In genomic region chr2:27075485-27075884, GRCm38 (mm10) we compare ENCODE assay signal across 8 mouse cellular contexts. TPM values are rescaled to one million over a fixed set of nuclear protein-coding genes. Genes with fewer than 3 reads are reported as not detected.
DNase-seq lines count a peak whose midpoint lies in the region; ATAC-seq lines count a peak whose summit lies in the region.

No protein-coding gene starts in this region.

- DNase-seq in heart, adult 11 months, result peak; percentile 94
- peak; percentile 44 for DNase-seq in thymus, postnatal 14 days
- DNase-seq in thymus, postnatal 10 days (ENCODE audit: low spot score in 2 of 2), result no peak
- DNase-seq in cerebellum, postnatal 14 days, result peak; percentile 67 to 74
- peak; percentile 71 for DNase-seq in kidney, postnatal 14 days
- DNase-seq in frontal cortex, postnatal 25 days (ENCODE audit: low spot score in 2 of 2), result no peak

- H3K9ac ChIP-seq in heart, embryonic 11.5 days (ENCODE audit: low read depth, low read length), result no peak overlapping the region

- H3K27ac ChIP-seq in heart, embryonic 11.5 days (ENCODE audit: low read depth, low read length), result no peak overlapping the region

- no peaks in the 10 kb centered on the region for H3K27me3 ChIP-seq in heart, embryonic 11.5 days (ENCODE audit: control insufficient read depth, insufficient read depth, low read length)

- peaks cover 40% of the 10 kb centered on the region for H3K4me1 ChIP-seq in heart, embryonic 11.5 days (ENCODE audit: control insufficient read depth, insufficient read depth, low read length)

- no peak overlapping the region for H3K4me2 ChIP-seq in heart, embryonic 11.5 days

- WGBS in heart, embryonic 11.5 days (ENCODE audit: insufficient replicate concordance), result 53% methylated on average over 3 of the region's 3 CpGs

- no peaks in the 10 kb centered on the region for H3K9me3 ChIP-seq in heart, embryonic 11.5 days (replicated peaks; ENCODE audit: control insufficient read depth, low read length)

- no peak for ATAC-seq in heart, embryonic 11.5 days (replicated peaks; ENCODE audit: insufficient number of reproducible peaks, low FRiP score, low TSS enrichment)
- peak; percentile 47; the same call in 1 of the 2 replicates for ATAC-seq in neutrophil, adult 5-6 weeks (ENCODE audit: extremely low read depth, insufficient number of reproducible peaks, low FRiP score, poor library complexity, severe bottlenecking)

- H3K36me3 ChIP-seq in heart, embryonic 11.5 days (ENCODE audit: control insufficient read depth, insufficient read depth, low read length), result no peaks in the 10 kb centered on the region

- H3K4me3 ChIP-seq in heart, embryonic 11.5 days (ENCODE audit: low read depth, low read length), result no peak overlapping the region

RNA-seq across cellular contexts. Expression of gene Mymk, which starts 3.5 kb away (rescaled TPM):
- polyA plus RNA-seq in heart, embryonic 11.5 days (2014; fragmentation: Nextera tagmentation; extraction: Ambion mirVana), result 0.15 and 0.23 TPM in 2 replicates
- not detected in 2 replicates for total RNA-seq in neutrophil, adult 5-6 weeks (2017)

RNA-seq across cellular contexts. Expression of gene Adamtsl2, which starts 3.7 kb away (rescaled TPM):
- 9.0 and 14.2 TPM in 2 replicates for polyA plus RNA-seq in heart, embryonic 11.5 days (2014; fragmentation: Nextera tagmentation; extraction: Ambion mirVana)
- total RNA-seq in neutrophil, adult 5-6 weeks (2017), result not detected in 2 replicates

RNA-seq across cellular contexts. Expression of gene Slc2a6, which starts 47.7 kb away (rescaled TPM):
- polyA plus RNA-seq in heart, embryonic 11.5 days (2014; fragmentation: Nextera tagmentation; extraction: Ambion mirVana), result 0.30 TPM in 1 of 2 replicates, not detected in the other
- total RNA-seq in neutrophil, adult 5-6 weeks (2017), result 82.6 and 87.3 TPM in 2 replicates

Comparison
In these comparisons a context has a peak if more than half of its experiments do, and no peak if none do; other contexts are left out.
1. DNase-seq: peak in heart, adult 11 months (single experiment), thymus, postnatal 14 days (single experiment), cerebellum, postnatal 14 days (2 of 2) and kidney, postnatal 14 days (single experiment); none in thymus, postnatal 10 days (0 of 2) and frontal cortex, postnatal 25 days (0 of 2).